Mouse (Mus musculus): ENCODE measurements at regions not wholly inside any gene's neighbourhood (a gene's known extent, or its start where the extent isn't known, plus 50 kb on each side); places are given as distances from the start of the nearest gene placed in this dataset.

GRCm38 (mm10) chr14:61696886-61697554 lies 89.8 kb downstream of the Kcnrg start:
- 70% methylated on average over 13 of the region's 13 CpGs for WGBS
- no peaks in the 10 kb centered on the region for H3K27me3 ChIP-seq
- no peak overlapping the region for H3K27ac ChIP-seq (replicated peaks)
- no peak overlapping the region for H3K4me2 ChIP-seq (replicated peaks)
- ATAC-seq (ENCODE audit: insufficient number of reproducible peaks, low FRiP score, low TSS enrichment, low read depth), result no peak
- H3K9ac ChIP-seq, result no peak overlapping the region
- H3K36me3 ChIP-seq, result no peaks in the 10 kb centered on the region
- H3K4me1 ChIP-seq, result peaks cover 17% of the 10 kb centered on the region; the same call in 1 of the 2 replicates
- H3K9me3 ChIP-seq (replicated peaks), result no peaks in the 10 kb centered on the region
- H3K4me3 ChIP-seq (replicated peaks), result no peak overlapping the region

GRCm38 (mm10) chr14:61697704-61698103 lies 90.4 kb downstream of the Kcnrg start:
- Histone ChIP-seq H3K4me3 (replicated peaks) (no peak overlapping the region), H3K27ac (replicated peaks) (no peak overlapping the region), H3K4me1 (peaks cover 17% of the 10 kb centered on the region; the same call in 1 of the 2 replicates), H3K9ac (no peak overlapping the region), H3K4me2 (replicated peaks) (no peak overlapping the region), H3K27me3 (no peaks in the 10 kb centered on the region), H3K9me3 (replicated peaks) (no peaks in the 10 kb centered on the region), H3K36me3 (no peaks in the 10 kb centered on the region)
- 73% methylated on average over 10 of the region's 10 CpGs for WGBS
- no peak for ATAC-seq (ENCODE audit: insufficient number of reproducible peaks, low FRiP score, low TSS enrichment, low read depth)

GRCm38 (mm10) chr14:61698358-61699055 lies 91.2 kb downstream of the Kcnrg start:
- no peak overlapping the region for H3K9ac ChIP-seq
- 23% methylated on average over 12 of the region's 12 CpGs for WGBS
- no peak overlapping the region for H3K4me3 ChIP-seq (replicated peaks)
- peaks cover 17% of the 10 kb centered on the region; the same call in 1 of the 2 replicates for H3K4me1 ChIP-seq
- no peak overlapping the region for H3K4me2 ChIP-seq (replicated peaks)
- ATAC-seq (ENCODE audit: insufficient number of reproducible peaks, low FRiP score, low TSS enrichment, low read depth), result no peak
- no peaks in the 10 kb centered on the region for H3K9me3 ChIP-seq (replicated peaks)
- no peaks in the 10 kb centered on the region for H3K36me3 ChIP-seq
- H3K27ac ChIP-seq (replicated peaks), result no peak overlapping the region
- H3K27me3 ChIP-seq, result no peaks in the 10 kb centered on the region

- peaks cover 17% of the 10 kb centered on the region; the same call in 1 of the 2 replicates for H3K4me1 ChIP-seq
- H3K27ac ChIP-seq (replicated peaks), result no peak overlapping the region
- 41% methylated on average over 7 of the region's 7 CpGs for WGBS
- no peaks in the 10 kb centered on the region for H3K27me3 ChIP-seq
- H3K4me3 ChIP-seq (replicated peaks), result no peak overlapping the region
- no peak for ATAC-seq (ENCODE audit: insufficient number of reproducible peaks, low FRiP score, low TSS enrichment, low read depth)
- H3K36me3 ChIP-seq, result no peaks in the 10 kb centered on the region
- no peak overlapping the region for H3K9ac ChIP-seq
- no peaks in the 10 kb centered on the region for H3K9me3 ChIP-seq (replicated peaks)
- no peak overlapping the region for H3K4me2 ChIP-seq (replicated peaks)
Measured at GRCm38 (mm10) chr14:61699638-61700037, 92.4 kb downstream of the Kcnrg start.

- H3K4me2 ChIP-seq (replicated peaks), result no peak overlapping the region
- H3K36me3 ChIP-seq, result no peaks in the 10 kb centered on the region
- H3K9me3 ChIP-seq (replicated peaks), result no peaks in the 10 kb centered on the region
- no peak overlapping the region for H3K4me3 ChIP-seq (replicated peaks)
- no peak overlapping the region for H3K9ac ChIP-seq
- peaks cover 17% of the 10 kb centered on the region; the same call in 1 of the 2 replicates for H3K4me1 ChIP-seq
- 74% methylated on average over 10 of the region's 10 CpGs for WGBS
- no peaks in the 10 kb centered on the region for H3K27me3 ChIP-seq
- no peak overlapping the region for H3K27ac ChIP-seq (replicated peaks)
- ATAC-seq (ENCODE audit: insufficient number of reproducible peaks, low FRiP score, low TSS enrichment, low read depth), result no peak
Measured at GRCm38 (mm10) chr14:61701131-61701530, 93.9 kb downstream of the Kcnrg start.

GRCm38 (mm10) chr14:61703916-61704315 lies 96.7 kb downstream of the Kcnrg start:
- no peaks in the 10 kb centered on the region for H3K9me3 ChIP-seq (replicated peaks)
- 75% methylated on average over 3 of the region's 3 CpGs for WGBS
- H3K4me2 ChIP-seq (replicated peaks), result no peak overlapping the region
- no peak overlapping the region for H3K4me3 ChIP-seq (replicated peaks)
- H3K27ac ChIP-seq (replicated peaks), result no peak overlapping the region
- H3K9ac ChIP-seq, result no peak overlapping the region
- H3K27me3 ChIP-seq, result no peaks in the 10 kb centered on the region
- H3K4me1 ChIP-seq, result peaks cover 4% of the 10 kb centered on the region; the same call in 1 of the 2 replicates
- no peaks in the 10 kb centered on the region for H3K36me3 ChIP-seq
- ATAC-seq (ENCODE audit: insufficient number of reproducible peaks, low FRiP score, low TSS enrichment, low read depth), result no peak

GRCm38 (mm10) chr14:61706984-61707383 lies 99.7 kb downstream of the Kcnrg start:
- Histone ChIP-seq H3K27ac (replicated peaks) (no peak overlapping the region), H3K27me3 (no peaks in the 10 kb centered on the region), H3K36me3 (no peaks in the 10 kb centered on the region), H3K9me3 (replicated peaks) (no peaks in the 10 kb centered on the region), H3K4me3 (replicated peaks) (no peak overlapping the region), H3K4me1 (peaks cover 4% of the 10 kb centered on the region; the same call in 1 of the 2 replicates), H3K9ac (no peak overlapping the region), H3K4me2 (replicated peaks) (no peak overlapping the region)
- no peak for ATAC-seq (ENCODE audit: insufficient number of reproducible peaks, low FRiP score, low TSS enrichment, low read depth)
- whole genome bisulfite sequencing, result 67% methylated on average over 6 of the region's 6 CpGs

- ATAC-seq (ENCODE audit: insufficient number of reproducible peaks, low FRiP score, low TSS enrichment, low read depth), result no peak
- WGBS, result 28% methylated on average over 6 of the region's 6 CpGs
- Histone ChIP-seq H3K9me3 (replicated peaks) (no peaks in the 10 kb centered on the region), H3K4me1 (peaks cover 4% of the 10 kb centered on the region; the same call in 1 of the 2 replicates), H3K27ac (replicated peaks) (no peak overlapping the region; the same call in 1 of the 2 replicates), H3K9ac (no peak overlapping the region), H3K27me3 (no peaks in the 10 kb centered on the region), H3K4me2 (replicated peaks) (no peak overlapping the region), H3K36me3 (no peaks in the 10 kb centered on the region), H3K4me3 (replicated peaks) (no peak overlapping the region)
Measured at GRCm38 (mm10) chr14:61708331-61708730, 101.1 kb downstream of the Kcnrg start.

GRCm38 (mm10) chr14:61715746-61716145 lies 108.5 kb downstream of the Kcnrg start:
- H3K9ac ChIP-seq, result no peak overlapping the region
- no peak overlapping the region for H3K27ac ChIP-seq (replicated peaks)
- no peaks in the 10 kb centered on the region for H3K36me3 ChIP-seq
- no peak overlapping the region for H3K4me2 ChIP-seq (replicated peaks)
- no peaks in the 10 kb centered on the region for H3K9me3 ChIP-seq (replicated peaks)
- H3K4me1 ChIP-seq, result no peaks in the 10 kb centered on the region
- 92% methylated on average over 4 of the region's 4 CpGs for WGBS
- no peak for ATAC-seq (ENCODE audit: insufficient number of reproducible peaks, low FRiP score, low TSS enrichment, low read depth)
- H3K4me3 ChIP-seq (replicated peaks), result no peak overlapping the region
- H3K27me3 ChIP-seq, result no peaks in the 10 kb centered on the region

GRCm38 (mm10) chr14:61718392-61719124 lies 111.3 kb downstream of the Kcnrg start:
- Histone ChIP-seq H3K9ac (no peak overlapping the region), H3K27ac (replicated peaks) (no peak overlapping the region), H3K4me3 (replicated peaks) (no peak overlapping the region), H3K9me3 (replicated peaks) (no peaks in the 10 kb centered on the region), H3K4me2 (replicated peaks) (no peak overlapping the region), H3K27me3 (no peaks in the 10 kb centered on the region), H3K36me3 (no peaks in the 10 kb centered on the region), H3K4me1 (no peaks in the 10 kb centered on the region)
- 49% methylated on average over 4 of the region's 4 CpGs for WGBS
- ATAC-seq (ENCODE audit: insufficient number of reproducible peaks, low FRiP score, low TSS enrichment, low read depth), result no peak

GRCm38 (mm10) chr14:61721302-61721701 lies 114.0 kb downstream of the Kcnrg start:
- no peak overlapping the region for H3K4me2 ChIP-seq (replicated peaks)
- no peak for ATAC-seq (ENCODE audit: insufficient number of reproducible peaks, low FRiP score, low TSS enrichment, low read depth)
- no peaks in the 10 kb centered on the region for H3K27me3 ChIP-seq
- H3K9me3 ChIP-seq (replicated peaks), result no peaks in the 10 kb centered on the region
- no peaks in the 10 kb centered on the region for H3K4me1 ChIP-seq
- no peak overlapping the region for H3K4me3 ChIP-seq (replicated peaks)
- WGBS, result 90% methylated on average over 4 of the region's 4 CpGs
- H3K9ac ChIP-seq, result no peak overlapping the region
- no peak overlapping the region for H3K27ac ChIP-seq (replicated peaks)
- H3K36me3 ChIP-seq, result no peaks in the 10 kb centered on the region
